Mouse (Mus musculus) T-cell, adult 2 months (primary cell): Measurements from ENCODE around the gene Rad51b.

Source experiments
- DNase-seq: peaks from one replicate; pipeline ENCODE4 v3.0.0; 2022; ENCODE audit warnings: low spot score

The Rad51b gene

DNA sequence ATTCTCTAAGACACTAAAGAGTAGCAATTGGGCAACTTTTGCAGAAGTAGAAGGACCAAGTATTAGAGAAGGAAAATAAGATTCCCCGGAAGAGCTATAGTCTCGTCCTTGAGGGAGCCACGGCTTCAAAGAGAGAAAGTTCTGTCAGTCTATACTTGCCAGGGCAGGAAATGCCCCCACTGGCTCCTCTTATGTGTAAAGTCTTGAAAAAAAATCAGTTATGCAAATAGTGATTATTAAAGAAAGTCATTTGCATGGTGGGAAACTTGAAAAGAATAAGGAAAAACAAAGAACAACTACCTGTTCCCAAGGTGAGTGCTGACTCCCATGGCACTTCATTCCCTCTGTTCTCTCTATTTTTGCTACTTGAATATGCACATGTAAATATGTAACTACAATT, 140.5 kb downstream of the Rad51b start:
- no peak for DNase-seq

DNA sequence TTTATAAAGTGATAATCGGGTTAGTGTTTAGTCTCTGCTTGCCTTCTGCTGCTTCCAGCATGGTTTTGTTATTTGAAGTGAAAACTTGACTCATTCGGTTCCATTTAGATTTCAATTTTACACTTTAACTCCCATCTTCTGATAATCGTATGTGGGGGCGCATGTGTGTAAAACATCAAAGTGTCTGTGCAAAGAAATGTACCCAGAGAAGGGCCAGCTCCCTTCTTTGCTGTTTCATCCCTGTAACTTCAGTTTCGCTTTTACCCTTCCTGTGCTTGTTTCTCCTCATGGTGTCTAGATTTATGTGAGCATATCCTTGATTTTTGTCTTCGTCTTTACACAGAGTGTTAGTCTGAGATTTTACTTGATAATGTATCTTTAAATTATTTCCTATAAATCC, 142.9 kb downstream of the Rad51b start:
- DNase-seq = no peak

DNA sequence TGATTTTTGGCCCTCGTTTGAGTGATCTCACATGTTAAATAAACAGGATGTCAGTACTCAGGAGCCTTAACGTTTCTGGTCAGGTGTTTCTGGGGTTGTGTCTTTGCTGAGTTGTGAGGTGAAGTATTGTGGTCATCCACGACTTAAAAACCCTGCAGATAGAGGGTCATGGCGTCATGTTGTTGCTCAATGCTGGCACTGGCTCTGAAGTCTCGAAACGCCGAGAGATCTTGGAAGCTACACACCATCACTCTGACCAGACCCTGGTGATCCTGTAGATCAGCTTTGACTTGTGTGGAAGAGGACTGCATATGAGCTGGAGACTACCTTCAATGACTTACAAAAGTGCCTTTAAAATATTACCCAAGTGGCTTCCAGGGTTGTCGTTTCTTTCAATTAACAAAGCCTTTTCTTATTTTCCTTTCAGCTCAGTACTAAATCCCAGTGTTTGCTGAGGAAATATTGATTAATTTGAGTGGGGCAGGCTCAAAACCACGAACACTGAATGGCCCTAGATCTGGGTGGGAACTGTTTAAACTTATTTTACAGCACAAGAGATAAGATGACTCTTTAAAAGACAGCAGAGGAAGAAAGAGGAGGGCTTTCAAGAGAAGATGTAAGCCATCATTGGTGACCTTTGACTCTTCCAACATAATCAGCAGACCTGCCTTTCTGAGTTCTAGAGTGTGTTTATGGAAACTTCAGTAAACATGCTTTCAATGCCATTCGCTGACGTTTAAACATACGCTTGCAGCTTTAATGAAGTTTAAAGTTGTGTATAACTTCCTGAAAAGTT, 144.3 kb downstream of the Rad51b start:
- peak; percentile 36 for DNase-seq

DNA sequence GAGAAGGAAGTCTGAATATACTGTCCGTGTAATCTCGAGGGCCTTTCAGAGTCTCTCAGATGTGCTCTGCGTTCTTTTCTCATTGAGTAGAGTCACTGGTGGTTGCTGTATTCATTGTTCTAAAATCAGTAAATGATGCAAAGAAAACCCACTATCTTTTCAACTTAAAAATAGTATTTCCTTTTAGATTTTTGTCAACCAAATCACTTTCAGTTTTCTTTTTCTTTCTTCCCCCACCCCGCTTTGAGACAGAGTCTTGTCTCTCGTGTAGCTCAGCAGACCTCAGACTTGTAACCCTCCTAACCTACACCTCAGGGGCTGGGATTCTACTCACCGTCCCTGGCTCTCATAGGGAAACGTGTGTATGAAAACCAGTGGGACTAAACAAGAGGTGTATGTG, 145.0 kb downstream of the Rad51b start:
- peak; percentile 15 for DNase-seq

DNA sequence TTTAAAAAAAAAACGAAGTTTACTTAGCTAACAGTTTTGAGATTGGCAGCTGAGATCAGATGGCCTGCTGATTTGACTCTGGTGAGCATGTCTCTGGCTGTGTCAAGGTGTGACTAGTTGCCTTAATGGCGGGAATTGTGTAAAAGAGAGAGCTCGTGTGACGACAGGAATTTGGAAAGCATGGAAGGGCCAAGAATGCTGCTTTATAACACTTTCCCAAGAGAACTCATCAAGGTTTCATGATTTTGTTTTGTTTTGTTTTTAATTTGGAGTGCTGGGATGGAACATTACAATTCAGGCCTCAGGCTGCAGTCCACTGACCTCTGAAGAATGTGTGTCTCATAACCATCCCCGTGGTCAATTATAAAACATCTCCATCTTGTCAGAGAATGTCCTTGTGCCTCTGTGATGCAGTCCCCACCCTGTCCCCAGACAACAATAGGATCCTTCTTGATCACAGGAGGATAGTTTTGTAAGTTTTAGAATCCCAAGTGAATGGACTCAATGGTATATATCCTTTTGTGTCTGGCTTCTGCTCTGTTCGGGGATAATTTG, 145.8 kb downstream of the Rad51b start:
- DNase-seq = no peak

DNA sequence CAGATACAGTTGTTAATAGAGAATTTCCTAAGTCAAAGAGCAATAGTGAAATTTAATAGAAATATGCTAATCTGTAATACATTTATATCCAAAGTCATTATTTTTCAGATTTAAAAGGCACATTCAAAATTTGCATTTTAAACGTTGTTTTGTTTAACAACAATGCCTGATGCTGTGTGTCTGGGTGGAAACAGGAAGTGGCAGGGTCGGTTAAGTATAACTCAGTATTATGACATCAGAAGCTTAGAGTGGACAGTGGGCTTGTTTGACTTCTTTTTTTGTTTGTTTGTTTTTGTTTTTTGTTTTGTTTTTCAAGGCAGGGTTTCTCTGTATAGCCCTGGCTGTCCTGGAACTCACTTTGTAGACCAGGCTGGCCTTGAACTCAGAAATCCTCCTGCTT, 147.6 kb downstream of the Rad51b start:
- DNase-seq = no peak

DNA sequence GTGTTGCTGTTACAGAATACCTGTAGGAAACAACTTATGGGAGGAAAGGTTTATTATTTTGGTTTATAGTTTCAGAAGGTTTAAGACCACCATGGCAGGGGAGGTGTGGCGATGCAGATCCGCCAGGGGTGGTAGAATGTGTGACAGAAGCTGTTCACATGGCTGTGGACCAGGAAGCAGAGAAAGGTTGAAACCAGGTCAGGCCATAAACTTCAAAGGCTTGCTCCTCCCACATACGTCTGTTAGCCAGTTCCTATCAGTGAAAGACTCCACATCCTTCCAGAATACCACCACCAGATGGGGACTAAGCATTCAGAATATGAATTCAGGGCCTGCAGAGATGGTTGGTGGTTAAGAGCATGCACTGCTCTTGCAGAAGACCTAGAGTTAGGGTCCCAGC, 150.0 kb downstream of the Rad51b start:
- DNase-seq = peak; percentile 40

DNA sequence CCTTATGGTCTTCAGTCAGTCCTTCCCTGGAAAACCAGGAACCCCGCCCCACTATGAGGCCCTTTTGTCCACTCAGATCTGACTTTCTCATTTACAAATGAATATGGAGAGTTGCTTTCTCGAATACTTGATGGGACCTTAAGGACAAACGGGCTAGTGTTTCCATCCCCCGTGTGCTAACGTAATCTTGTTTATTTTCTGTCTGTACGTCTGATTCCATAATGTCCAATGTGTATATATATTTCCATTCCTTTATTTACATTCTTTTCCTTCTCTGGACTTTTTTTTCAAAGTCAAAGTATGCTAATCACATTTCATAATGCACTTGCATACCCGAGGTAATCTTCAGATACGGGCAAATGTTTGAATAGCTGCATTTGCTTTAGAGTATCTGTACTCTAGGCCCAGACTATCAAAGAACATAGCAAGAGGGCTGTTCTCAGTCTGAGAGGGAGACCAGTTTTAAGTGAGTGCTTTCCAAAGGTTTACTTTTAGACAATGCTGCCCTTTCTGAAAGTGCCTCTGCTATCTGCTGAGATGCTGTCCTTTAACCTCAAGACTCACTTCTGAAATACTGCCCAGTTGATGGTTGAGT, 152.8 kb downstream of the Rad51b start:
- DNase-seq = no peak

DNA sequence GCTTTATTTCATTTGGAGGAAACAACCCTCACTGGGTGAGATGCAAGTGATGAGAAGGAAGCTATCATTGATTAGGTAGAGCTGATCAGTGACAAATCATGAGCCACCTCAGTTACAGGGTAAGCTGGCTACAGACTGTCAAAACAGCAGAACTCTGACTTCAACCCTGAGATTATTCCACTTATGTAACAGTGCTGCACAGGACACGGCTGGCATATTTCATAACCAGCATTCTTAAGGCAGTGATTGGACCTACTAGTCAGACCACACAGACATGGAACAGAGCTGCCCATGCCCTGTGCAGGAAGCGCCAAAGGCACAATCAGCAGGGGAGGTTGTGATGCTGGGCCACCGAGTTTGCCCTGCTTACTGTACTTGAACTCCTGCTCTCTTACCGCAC, 155.8 kb downstream of the Rad51b start:
- no peak for DNase-seq

DNA sequence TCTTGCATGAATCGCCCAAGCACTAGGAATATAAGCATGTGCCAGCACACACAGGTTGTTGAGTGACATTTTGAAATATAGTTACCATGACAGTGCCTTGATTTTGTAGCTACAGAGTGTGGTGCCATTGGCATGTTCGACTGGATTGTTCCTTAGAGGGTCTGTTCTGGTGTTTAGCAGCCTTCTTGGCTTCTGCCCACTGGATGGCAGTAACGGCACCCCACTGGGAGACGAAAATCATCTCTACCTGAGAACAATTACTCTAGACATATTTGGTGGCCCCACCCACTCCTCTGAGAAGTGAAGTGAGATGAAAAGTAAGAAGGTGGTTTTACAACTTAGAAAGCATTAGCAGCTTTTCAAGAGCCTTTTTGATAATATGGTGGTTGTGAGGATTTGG, 156.9 kb downstream of the Rad51b start:
- DNase-seq = no peak

DNA sequence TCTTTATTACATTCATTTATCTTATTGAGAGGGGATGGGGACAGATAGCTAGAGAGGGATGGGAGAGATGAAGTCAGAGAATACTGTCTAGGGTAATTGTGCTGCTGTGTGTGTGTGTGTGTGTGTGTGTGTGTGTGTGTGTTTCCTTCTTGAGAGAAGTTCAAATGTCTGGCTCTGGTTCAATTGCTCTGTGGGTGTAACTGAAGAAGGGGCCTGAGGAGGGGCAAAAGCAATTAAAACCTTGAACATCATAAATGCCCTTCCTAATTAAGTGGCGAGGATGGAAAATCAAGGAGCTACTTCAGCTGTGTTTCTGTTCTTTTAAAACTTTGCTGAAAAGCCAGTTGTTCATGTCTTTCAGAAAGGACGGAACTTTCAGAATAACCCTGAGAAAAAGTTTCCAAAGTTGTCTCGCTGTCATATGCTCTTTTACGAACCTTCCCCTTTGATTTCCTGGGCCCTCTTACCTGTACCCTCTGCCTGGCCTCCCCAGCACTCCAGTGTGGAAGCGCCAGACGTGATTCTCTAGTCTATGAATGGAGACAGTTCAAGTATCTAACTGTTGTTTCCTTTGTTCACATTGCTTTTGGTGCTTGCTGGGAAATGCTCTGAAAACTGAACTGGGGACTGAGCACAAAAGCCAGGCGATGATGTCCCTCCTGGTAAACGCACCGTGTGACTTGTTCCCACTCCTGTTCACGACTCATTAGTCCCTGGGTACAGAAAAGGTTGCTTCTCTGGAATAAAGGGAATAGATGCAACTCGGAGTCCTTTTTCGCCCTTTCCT, 158.2 kb downstream of the Rad51b start:
- no peak for DNase-seq

DNA sequence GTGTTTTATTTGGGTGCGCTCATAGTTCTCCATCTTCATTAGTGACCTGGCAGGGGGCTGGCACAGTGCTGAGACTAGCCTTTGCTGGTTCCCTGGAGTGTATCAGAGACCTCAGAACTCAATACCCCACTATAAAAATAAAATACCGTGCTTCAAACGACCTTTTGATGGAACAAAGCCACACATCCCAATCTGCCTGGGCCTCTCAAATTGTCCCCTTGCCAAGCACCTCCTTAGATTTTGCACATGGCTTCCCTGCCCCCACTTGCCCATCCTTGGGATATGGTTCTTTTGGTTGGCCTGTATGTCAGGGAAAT, 158.7 kb downstream of the Rad51b start:
- DNase-seq = no peak

DNA sequence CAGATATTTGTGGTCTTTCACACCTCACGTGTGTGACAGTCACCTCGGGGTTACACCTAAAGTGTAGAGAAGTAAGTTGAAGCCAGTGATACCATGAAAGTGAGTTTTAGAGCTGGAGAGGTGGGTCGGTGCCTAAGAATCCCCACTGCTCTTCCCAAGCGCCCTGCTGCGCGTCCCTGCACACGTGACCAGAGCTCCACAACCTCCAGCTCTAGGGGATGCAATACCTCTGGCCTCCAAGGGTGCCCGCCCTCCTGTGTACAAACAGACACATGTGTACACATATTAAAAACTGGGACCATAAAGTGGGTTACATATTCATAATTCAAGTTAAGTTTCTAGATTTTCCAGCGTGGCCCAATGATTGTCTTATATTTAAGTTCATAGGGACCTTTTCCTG, 159.2 kb downstream of the Rad51b start:
- no peak for DNase-seq

DNA sequence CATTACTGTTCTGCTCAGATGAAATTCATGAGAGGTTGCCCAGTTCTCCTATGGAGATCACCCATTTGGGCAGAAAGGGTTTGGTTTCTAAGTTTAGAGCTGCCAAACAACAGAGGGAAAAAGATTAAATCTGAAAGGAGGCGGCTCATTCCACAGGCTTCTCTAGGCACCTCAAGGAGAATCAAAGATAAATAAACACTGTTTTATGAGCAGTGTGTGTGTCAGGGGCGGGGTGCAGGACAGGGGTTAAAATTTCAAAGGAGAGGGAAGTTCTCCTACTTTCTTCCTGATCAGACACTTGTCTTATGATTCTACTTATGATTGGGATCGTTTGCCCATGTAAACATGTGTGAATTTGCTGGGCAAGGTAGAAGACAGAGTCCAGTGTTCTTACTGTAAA, 166.3 kb downstream of the Rad51b start:
- no peak for DNase-seq

DNA sequence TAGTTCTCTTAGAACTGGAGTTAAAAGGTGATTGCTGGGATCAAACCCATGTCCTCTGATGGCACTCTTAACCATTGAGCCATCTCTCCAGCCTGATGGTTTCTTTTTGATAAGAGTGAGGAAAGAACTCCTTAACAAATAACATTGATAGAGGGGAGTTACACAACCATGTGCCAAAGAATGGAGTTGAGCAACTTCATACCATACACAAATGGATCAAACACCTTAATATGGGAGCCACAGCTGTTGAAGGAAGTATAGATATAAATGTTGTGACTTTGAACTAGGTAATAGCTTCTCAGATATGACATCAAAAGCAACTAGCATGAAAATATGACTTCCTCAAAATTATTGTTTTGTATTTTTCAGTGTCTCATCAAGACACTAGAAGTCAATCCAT, 173.0 kb downstream of the Rad51b start:
- no peak for DNase-seq

DNA sequence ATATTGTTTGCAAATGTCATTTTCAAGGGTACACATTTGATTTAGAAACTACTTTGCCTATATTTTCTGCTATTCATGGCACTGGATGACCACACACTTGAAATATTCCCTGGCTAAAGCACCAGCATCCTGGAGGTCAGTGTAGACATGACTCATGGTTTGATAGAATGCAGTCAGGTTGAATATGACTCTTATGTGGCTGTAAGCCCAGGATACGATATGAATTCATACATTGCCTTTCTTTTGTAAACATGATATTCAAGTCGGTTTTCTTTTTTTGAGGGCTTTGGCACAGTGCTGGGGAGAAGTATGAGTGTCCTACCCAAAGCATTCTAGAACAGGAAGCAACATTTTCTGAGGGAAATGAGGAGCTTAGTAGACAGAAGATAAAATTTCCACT, 174.8 kb downstream of the Rad51b start:
- DNase-seq = no peak

DNA sequence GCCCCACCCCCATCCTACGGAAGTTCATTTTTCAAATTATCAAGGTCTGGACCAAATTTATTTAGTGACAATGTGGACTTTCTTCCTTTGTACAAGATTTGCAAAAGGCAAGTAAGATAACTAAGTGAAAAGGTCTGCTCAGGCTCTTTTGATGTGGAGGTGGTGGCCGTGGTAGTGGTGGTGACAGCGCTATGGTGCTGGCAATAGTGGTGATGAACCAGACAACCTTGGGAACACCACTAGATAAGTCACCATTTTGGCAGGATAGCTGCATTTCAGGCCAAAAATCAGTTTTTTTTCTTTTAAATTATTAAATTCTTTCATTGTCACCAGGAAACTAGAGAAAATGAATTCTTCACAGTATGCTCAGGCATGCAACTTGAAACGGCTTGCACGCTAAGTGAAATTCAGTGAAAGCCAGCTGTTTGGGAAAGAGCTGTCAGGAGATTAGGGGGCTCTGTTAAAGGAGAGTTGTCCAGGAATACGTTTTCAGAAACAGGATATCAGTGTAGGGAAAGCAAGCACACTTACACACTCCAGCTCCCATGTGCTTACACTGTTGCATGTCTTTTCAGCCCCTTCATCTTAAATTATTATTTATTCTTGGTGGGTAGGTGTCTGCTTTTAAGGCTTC, 179.4 kb downstream of the Rad51b start:
- DNase-seq = no peak

DNA sequence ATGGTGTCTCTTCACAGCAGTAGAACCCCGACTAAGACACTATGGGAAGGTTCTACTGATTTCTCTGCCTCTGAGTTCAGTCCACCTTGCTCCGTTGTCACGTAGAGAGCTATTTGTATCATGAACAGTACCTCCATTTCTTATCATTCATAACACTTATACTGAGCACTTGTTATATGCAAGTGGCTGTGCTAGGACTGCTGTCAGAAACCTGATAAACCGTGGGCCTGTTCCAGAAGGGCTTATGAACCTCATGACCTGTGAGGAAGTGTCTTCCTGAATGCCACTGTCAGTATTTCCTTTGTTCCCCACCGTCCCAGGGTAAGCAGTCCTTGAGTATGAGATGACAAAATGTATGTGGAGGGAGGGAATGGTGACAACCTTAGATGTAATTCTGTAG, 181.7 kb downstream of the Rad51b start:
- DNase-seq = no peak

DNA sequence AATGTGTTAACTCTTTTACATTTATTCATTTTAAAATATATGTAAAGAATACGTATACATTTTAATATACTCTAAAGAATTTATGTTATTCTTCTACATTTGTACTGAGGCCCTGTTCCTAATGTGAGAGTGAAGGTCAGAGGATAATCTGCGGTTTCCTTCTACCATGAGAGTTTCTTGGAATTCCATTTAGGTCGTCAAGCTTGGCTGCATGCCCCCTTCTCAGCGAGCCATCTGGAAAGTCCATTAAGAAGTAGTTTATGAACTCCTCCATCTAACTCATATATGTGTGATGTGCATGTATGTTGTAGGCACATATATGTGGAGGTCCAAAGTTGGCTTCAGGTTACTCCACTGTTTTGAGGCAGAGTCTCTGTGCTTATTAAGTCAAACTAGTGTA, 188.4 kb downstream of the Rad51b start:
- no peak for DNase-seq

DNA sequence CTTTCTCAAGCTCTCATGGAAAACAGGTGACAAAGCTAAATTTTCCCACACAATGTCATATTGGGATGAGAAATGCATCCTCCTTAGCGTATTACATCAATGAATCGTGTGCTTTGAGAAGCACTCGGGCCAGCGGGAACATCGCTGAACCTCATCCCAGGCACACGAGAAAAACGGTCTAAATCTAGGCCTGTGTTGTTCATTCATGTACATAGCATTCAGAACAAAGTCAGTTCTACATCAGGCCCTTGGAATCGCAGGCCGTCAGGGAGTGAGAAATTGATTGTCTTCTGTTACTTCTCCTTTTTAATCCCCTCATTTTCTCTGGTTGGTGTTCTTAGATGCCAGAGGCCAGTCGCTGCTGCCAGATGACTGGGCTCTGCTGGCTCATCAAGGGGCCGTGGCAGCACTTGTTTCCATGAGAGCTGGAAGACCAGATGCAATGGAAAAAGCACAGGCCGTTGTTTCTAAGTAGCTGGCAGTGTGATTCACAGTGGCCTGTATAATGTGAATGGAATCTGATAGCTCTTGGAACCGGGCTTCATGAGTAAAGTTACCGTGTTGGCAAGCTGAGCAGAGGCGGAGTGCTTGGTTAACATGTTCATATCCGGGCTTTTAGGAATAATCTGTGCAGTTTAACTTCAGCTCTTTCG, 191.6 kb downstream of the Rad51b start:
- no peak for DNase-seq

DNA sequence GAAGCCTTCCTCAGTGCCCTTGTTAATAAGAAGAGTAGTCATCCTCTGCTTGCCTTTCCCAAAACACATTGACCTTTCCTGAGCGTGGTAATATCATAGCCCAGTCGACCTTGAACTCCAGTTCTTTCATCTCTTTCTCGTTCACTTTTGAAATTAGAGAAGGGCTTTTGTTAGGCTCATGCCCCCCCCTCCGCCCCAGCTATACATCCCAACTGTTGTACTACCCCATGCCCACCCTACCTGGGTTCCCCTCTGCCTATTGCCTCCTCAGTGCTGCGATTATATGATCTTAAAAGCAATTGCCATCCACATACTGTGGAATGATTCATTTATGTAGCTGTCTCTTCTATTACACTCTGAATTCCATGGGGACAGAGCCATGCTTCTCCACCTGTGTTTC, 193.5 kb downstream of the Rad51b start:
- DNase-seq = no peak

DNA sequence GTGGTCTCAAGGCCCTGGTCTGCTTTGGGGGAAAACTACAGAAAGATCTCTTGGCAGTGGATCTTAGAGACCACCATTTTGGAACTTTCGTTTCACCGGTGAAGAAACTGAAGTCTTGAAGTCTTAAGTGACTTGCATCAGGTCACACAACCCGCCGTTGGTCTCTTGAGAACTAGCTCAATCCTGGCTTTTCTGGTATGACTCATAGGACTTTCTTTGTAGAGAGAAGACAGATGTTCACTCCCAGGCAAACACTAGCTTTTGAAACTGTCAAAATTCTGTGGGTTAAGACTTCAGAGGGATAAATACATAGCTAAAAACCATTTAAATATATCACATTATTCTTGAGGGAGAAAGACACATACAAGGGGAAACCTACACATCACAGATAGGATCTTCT, 195.1 kb downstream of the Rad51b start:
- no peak for DNase-seq
